Mouse (Mus musculus): ENCODE results near the gene Stac2. TPM values are rescaled to one million over a fixed set of nuclear protein-coding genes. Genes with fewer than 3 reads are reported as not detected.
A peak's percentile ranks its signal among the peaks of the same experiment; 100 is the strongest.

Gene Stac2
- total and polyA plus RNA-seq, 3 experiments, result 0.07 TPM; not detected in 2

- TF ChIP-seq HCFC1 (IDR thresholded peaks at IDR 0.05; ENCODE audit: low read depth, low read length), result peak; percentile 42; the same call in 1 of the 2 replicates
Measured at GRCm38 (mm10) chr11:97987551-97988526, 65.4 kb downstream of the Stac2 start (continued).

- Histone ChIP-seq H3K4me2 (ENCODE audit: insufficient read depth, low read depth, poor library complexity, severe bottlenecking) (peak overlapping the region; percentile 31), H3K9me3 (replicated peaks; ENCODE audit: low read length) (no peaks in the 10 kb centered on the region), H3K27ac (ENCODE audit: insufficient read depth, low read depth) (no peak overlapping the region), H3K27me3 (replicated peaks) (no peaks in the 10 kb centered on the region), H3K4me3 (replicated peaks in 1 of 3; ENCODE audit: low read depth in 2 of 3, low read length in 2 of 3, poor library complexity in 1 of 3) (no peak overlapping the region), H3K36me3 (replicated peaks in 1 of 2; ENCODE audit: control insufficient read depth in 1 of 2, insufficient read depth in 1 of 2, low read length in 1 of 2) (peaks cover 0 to 19% of the 10 kb centered on the region in 2 experiments), H3K9ac (ENCODE audit: insufficient read depth, low read depth) (no peak overlapping the region), H3K4me1 (ENCODE audit: control insufficient read depth in 1 of 2, insufficient read depth in 2 of 2) (peaks cover 0 to 40% of the 10 kb centered on the region in 2 experiments; a peak in 2 of 4 replicates), H3K79me2 (replicated peaks; ENCODE audit: control insufficient read depth, extremely low read depth, insufficient read depth, poor library complexity, severe bottlenecking) (no peaks in the 10 kb centered on the region)
- TF ChIP-seq ZC3H11A (IDR thresholded peaks at IDR 0.05; ENCODE audit: low read depth, low read length) (no peak), MYC (IDR thresholded peaks at IDR 0.05; ENCODE audit: low read depth, low read length) (no peak), ZMIZ1 (IDR thresholded peaks at IDR 0.05; ENCODE audit: low read depth, low read length) (no peak), ZKSCAN1 (IDR thresholded peaks at IDR 0.05; ENCODE audit: borderline replicate concordance, low read depth, low read length) (no peak), GABPA (IDR thresholded peaks at IDR 0.05; ENCODE audit: insufficient replicate concordance, low read depth, low read length) (no peak), POLR2A (IDR thresholded peaks at IDR 0.05; ENCODE audit: low read depth, low read length) (no peak), IRF4 (IDR thresholded peaks at IDR 0.05; ENCODE audit: low read depth, low read length) (no peak), RCOR1 (conservative IDR thresholded peaks at IDR 0.05; ENCODE audit: low read depth, low read length) (no peak), PAX5 (IDR thresholded peaks at IDR 0.05; ENCODE audit: low read length) (no peak)
- dilution Hi-C loops (cut with MboI; ENCODE audit: extremely low pct_ligation_motif_present, extremely low pct_unique_long_range_greater_than_20kb, low sequenced_read_pairs), result no loop called here
- in situ Hi-C loops (cut with MboI; ENCODE audit: low pct_ligation_motif_present, low pct_unique_long_range_greater_than_20kb, low sequenced_read_pairs), result loop anchor here (5.0 kb wide), 2 partner anchors 90 to 190 kb away; partner anchors contain the start of gene Lasp1
- DNase-seq (ENCODE audit: extremely low read depth), result no peak
Measured at GRCm38 (mm10) chr11:97986738-97987465, 66.4 kb downstream of the Stac2 start.

Other genes with a start within 250 kb of the Stac2 start
- 4.6 and 4.9 TPM in 2 replicates for gene B230217C12Rik, start 212.7 kb downstream of the Stac2 start, total RNA-seq (2012; rRNA removed)
- 13.7 and 14.0 TPM in 2 replicates for gene B230217C12Rik, start 212.7 kb downstream of the Stac2 start, total RNA-seq (2014; rRNA removed)
- 11.9 and 12.4 TPM in 2 replicates for gene B230217C12Rik, start 212.7 kb downstream of the Stac2 start, polyA plus RNA-seq (2012; ENCODE audit: insufficient read length, low read depth)
- 0.80 and 1.1 TPM in 2 replicates for gene Fbxo47, start 169.3 kb downstream of the Stac2 start, total RNA-seq (2012; rRNA removed)
- gene Fbxo47, start 169.3 kb downstream of the Stac2 start, total RNA-seq (2014; rRNA removed), result 2.1 and 3.0 TPM in 2 replicates
- gene Fbxo47, start 169.3 kb downstream of the Stac2 start, polyA plus RNA-seq (2012; ENCODE audit: insufficient read length, low read depth), result 1.8 and 2.0 TPM in 2 replicates
- gene Plxdc1, start 67.0 kb downstream of the Stac2 start, total RNA-seq (2012; rRNA removed), result 0.04 and 0.08 TPM in 2 replicates
- not detected in 2 replicates for gene Plxdc1, start 67.0 kb downstream of the Stac2 start, total RNA-seq (2014; rRNA removed)
- 0.16 TPM in 1 of 2 replicates, not detected in the other for gene Plxdc1, start 67.0 kb downstream of the Stac2 start, polyA plus RNA-seq (2012; ENCODE audit: insufficient read length, low read depth)
- 28.2 and 28.5 TPM in 2 replicates for gene Arl5c, start 57.3 kb downstream of the Stac2 start, total RNA-seq (2012; rRNA removed)
- 32.2 and 33.1 TPM in 2 replicates for gene Arl5c, start 57.3 kb downstream of the Stac2 start, total RNA-seq (2014; rRNA removed)
- 36.1 and 45.5 TPM in 2 replicates for gene Arl5c, start 57.3 kb downstream of the Stac2 start, polyA plus RNA-seq (2012; ENCODE audit: insufficient read length, low read depth)
- gene Cacnb1, start 30.4 kb downstream of the Stac2 start, total RNA-seq (2012; rRNA removed), result 0.46 and 0.55 TPM in 2 replicates
- gene Cacnb1, start 30.4 kb downstream of the Stac2 start, total RNA-seq (2014; rRNA removed), result 0.12 TPM in 1 of 2 replicates, not detected in the other
- 0.36 and 0.59 TPM in 2 replicates for gene Cacnb1, start 30.4 kb downstream of the Stac2 start, polyA plus RNA-seq (2012; ENCODE audit: insufficient read length, low read depth)
- 5,182 and 5,259 TPM in 2 replicates for gene Rpl19, start 26.8 kb downstream of the Stac2 start, total RNA-seq (2012; rRNA removed)
- gene Rpl19, start 26.8 kb downstream of the Stac2 start, total RNA-seq (2014; rRNA removed), result 3,446 and 3,465 TPM in 2 replicates
- 2,949 and 3,228 TPM in 2 replicates for gene Rpl19, start 26.8 kb downstream of the Stac2 start, polyA plus RNA-seq (2012; ENCODE audit: insufficient read length, low read depth)
- 4.4 and 7.9 TPM in 2 replicates for gene Fbxl20, start 96.9 kb upstream of the Stac2 start, total RNA-seq (2012; rRNA removed)
- 4.8 and 6.4 TPM in 2 replicates for gene Fbxl20, start 96.9 kb upstream of the Stac2 start, total RNA-seq (2014; rRNA removed)
- 7.4 and 9.0 TPM in 2 replicates for gene Fbxl20, start 96.9 kb upstream of the Stac2 start, polyA plus RNA-seq (2012; ENCODE audit: insufficient read length, low read depth)
- gene Med1, start 139.8 kb upstream of the Stac2 start, total RNA-seq (2012; rRNA removed), result 28.8 and 40.8 TPM in 2 replicates
- 51.4 and 52.0 TPM in 2 replicates for gene Med1, start 139.8 kb upstream of the Stac2 start, total RNA-seq (2014; rRNA removed)
- gene Med1, start 139.8 kb upstream of the Stac2 start, polyA plus RNA-seq (2012; ENCODE audit: insufficient read length, low read depth), result 54.7 and 58.9 TPM in 2 replicates
- 29.6 and 38.2 TPM in 2 replicates for gene Cdk12, start 149.6 kb upstream of the Stac2 start, total RNA-seq (2012; rRNA removed)
- 26.1 and 27.8 TPM in 2 replicates for gene Cdk12, start 149.6 kb upstream of the Stac2 start, total RNA-seq (2014; rRNA removed)
- 39.1 and 44.1 TPM in 2 replicates for gene Cdk12, start 149.6 kb upstream of the Stac2 start, polyA plus RNA-seq (2012; ENCODE audit: insufficient read length, low read depth)